Mouse (Mus musculus) MEL (cell line): Measurements from ENCODE around the gene Rap1gds1. TPM values are rescaled to one million over a fixed set of nuclear protein-coding genes. Genes with fewer than 3 reads are reported as not detected.

Experiments
- DNase-seq: peaks from one replicate; pipeline ENCODE4 v3.0.0; 2011; ENCODE audit warnings: low read depth, low spot score
- H3K27ac ChIP-seq: 2 replicates; pipeline ENCODE4 v1.5.1; 2012; ENCODE audit warnings: low read depth, mild to moderate bottlenecking, control low read depth, low read length, moderate library complexity; ENCODE audit not compliant: control insufficient read depth
- H3K27me3 ChIP-seq, 2 experiments: fragments of 150-350 bp in 1 of 2; sonication (generic) in 1 of 2; 2 replicates each; pipeline ENCODE4 v1.6.1; 2012; ENCODE audit warnings: low read length in 2 of 2, mild to moderate bottlenecking in 2 of 2, improper control_type of control experiment in 1 of 2, moderate library complexity in 1 of 2; ENCODE audit not compliant: insufficient read depth in 2 of 2, control insufficient read depth in 1 of 2
- H3K36me3 ChIP-seq, 2 experiments: 2 replicates each; pipeline ENCODE4 v1.6.1; 2012 to 2014; ENCODE audit warnings: low read length in 2 of 2, improper control_type of control experiment in 1 of 2, inconsistent platforms in 1 of 2, mild to moderate bottlenecking in 1 of 2; ENCODE audit not compliant: insufficient read depth in 2 of 2, control insufficient read depth in 1 of 2
- H3K4me1 ChIP-seq, 2 experiments: fragments of 150-350 bp in 1 of 2; sonication (generic) in 1 of 2; 2 replicates each; pipeline ENCODE4 v1.6.1; 2012; ENCODE audit warnings: low read length in 2 of 2, improper control_type of control experiment in 1 of 2, mild to moderate bottlenecking in 1 of 2; ENCODE audit not compliant: insufficient read depth in 2 of 2, control insufficient read depth in 1 of 2
- H3K4me3 ChIP-seq, 2 experiments: fragments of 150-350 bp in 1 of 2; sonication (generic) in 1 of 2; 2 replicates each; pipeline ENCODE4 v1.5.1; 2012; ENCODE audit warnings: low read depth in 2 of 2, low read length in 2 of 2, mild to moderate bottlenecking in 2 of 2, moderate library complexity in 2 of 2, control low read depth in 1 of 2, improper control_type of control experiment in 1 of 2; ENCODE audit not compliant: control insufficient read depth in 1 of 2, insufficient read depth in 1 of 2
- H3K79me2 ChIP-seq: 2 replicates; pipeline ENCODE4 v1.6.1; 2012; ENCODE audit warnings: mild to moderate bottlenecking, low read length, moderate library complexity; ENCODE audit not compliant: control insufficient read depth, poor library complexity, insufficient read depth
- H3K9ac ChIP-seq: 2 replicates; pipeline ENCODE4 v1.6.1; 2012; ENCODE audit warnings: low read depth, mild to moderate bottlenecking, control low read depth, low read length, moderate library complexity; ENCODE audit not compliant: control insufficient read depth, poor library complexity, severe bottlenecking
- H3K9me3 ChIP-seq: fragments of 150-350 bp; sonication (generic); replicated peaks from 2 replicates; pipeline ENCODE4 v1.6.1; 2012; ENCODE audit warnings: mild to moderate bottlenecking, low read length, improper control_type of control experiment, moderate library complexity; ENCODE audit not compliant: insufficient read depth
- BHLHE40 ChIP-seq: IDR thresholded peaks from 2 replicates; pipeline ENCODE4 v1.6.1; 2012; ENCODE audit warnings: low read depth, mild to moderate bottlenecking, inconsistent platforms, low read length, improper control_type of control experiment, borderline replicate concordance
- CHD2 ChIP-seq: IDR thresholded peaks from 2 replicates; pipeline ENCODE4 v1.6.1; 2011; ENCODE audit warnings: low read length, improper control_type of control experiment
- CTCF ChIP-seq, 3 experiments: IDR thresholded peaks in 2 of 3; conservative IDR thresholded peaks in 1 of 3; 2 replicates each; pipeline ENCODE4 v1.5.1; 2011 to 2012; ENCODE audit warnings: low read length in 3 of 3, low read depth in 2 of 3, mild to moderate bottlenecking in 2 of 3, improper control_type of control experiment in 1 of 3, inconsistent platforms in 1 of 3, mixed read lengths in 1 of 3, moderate library complexity in 1 of 3; ENCODE audit not compliant: control insufficient read depth in 1 of 3, insufficient read depth in 1 of 3, poor library complexity in 1 of 3, severe bottlenecking in 1 of 3
- EP300 ChIP-seq, 2 experiments: IDR thresholded peaks; 2 replicates each; pipeline ENCODE4 v1.6.1; 2011; ENCODE audit warnings: improper control_type of control experiment in 2 of 2, low read length in 2 of 2, low read depth in 1 of 2, mild to moderate bottlenecking in 1 of 2
- HCFC1 ChIP-seq: IDR thresholded peaks from 2 replicates; pipeline ENCODE4 v1.6.1; 2012; ENCODE audit warnings: low read depth, mild to moderate bottlenecking, inconsistent platforms, low read length, improper control_type of control experiment, moderate library complexity
- JUND ChIP-seq: IDR thresholded peaks from 2 replicates; pipeline ENCODE4 v1.6.1; 2011; ENCODE audit warnings: low read depth, mild to moderate bottlenecking, improper control_type of control experiment, low read length
- MAFK ChIP-seq: IDR thresholded peaks from 2 replicates; pipeline ENCODE4 v1.6.1; 2011; ENCODE audit warnings: low read depth, mild to moderate bottlenecking, low read length, improper control_type of control experiment, borderline replicate concordance
- MAX ChIP-seq: IDR thresholded peaks from 2 replicates; pipeline ENCODE4 v1.6.1; 2011; ENCODE audit warnings: low read length, improper control_type of control experiment
- MAZ ChIP-seq: IDR thresholded peaks from 2 replicates; pipeline ENCODE4 v1.6.1; 2012; ENCODE audit warnings: low read depth, mild to moderate bottlenecking, inconsistent platforms, low read length, improper control_type of control experiment
- MEF2A ChIP-seq: IDR thresholded peaks from 2 replicates; pipeline ENCODE4 v1.6.1; 2014; ENCODE audit warnings: low read depth, mild to moderate bottlenecking, inconsistent platforms, low read length, improper control_type of control experiment; ENCODE audit not compliant: poor library complexity, insufficient replicate concordance, severe bottlenecking; ENCODE audit errors: extremely low read depth
- NELFE ChIP-seq: IDR thresholded peaks from 2 replicates; pipeline ENCODE4 v1.6.1; 2011; ENCODE audit warnings: low read depth, low read length, improper control_type of control experiment
- POLR2AphosphoS2 ChIP-seq: IDR thresholded peaks from 2 replicates; pipeline ENCODE4 v1.6.1; 2011; ENCODE audit warnings: low read length, improper control_type of control experiment
- RAD21 ChIP-seq: IDR thresholded peaks from 2 replicates; pipeline ENCODE4 v1.6.1; 2011; ENCODE audit warnings: mild to moderate bottlenecking, low read depth, low read length, improper control_type of control experiment
- RCOR1 ChIP-seq: IDR thresholded peaks from 2 replicates; pipeline ENCODE4 v1.6.1; 2012; ENCODE audit warnings: low read depth, mild to moderate bottlenecking, inconsistent platforms, low read length, improper control_type of control experiment
- SIN3A ChIP-seq: IDR thresholded peaks from 2 replicates; pipeline ENCODE4 v1.6.1; 2012; ENCODE audit warnings: low read length, improper control_type of control experiment, inconsistent platforms
- SMC3 ChIP-seq: IDR thresholded peaks from 2 replicates; pipeline ENCODE4 v1.6.1; 2011; ENCODE audit warnings: low read depth, low read length, improper control_type of control experiment
- TCF12 ChIP-seq: IDR thresholded peaks from 2 replicates; pipeline ENCODE4 v1.6.1; 2014; ENCODE audit warnings: low read depth, mild to moderate bottlenecking, inconsistent platforms, low read length, improper control_type of control experiment, moderate library complexity
- USF1 ChIP-seq: IDR thresholded peaks from 2 replicates; pipeline ENCODE4 v1.6.1; 2014; ENCODE audit warnings: low read depth, mild to moderate bottlenecking, inconsistent platforms, low read length, improper control_type of control experiment, moderate library complexity
- USF2 ChIP-seq, 2 experiments: IDR thresholded peaks; 2 replicates each; pipeline ENCODE4 v1.6.1; 2011 to 2012; ENCODE audit warnings: improper control_type of control experiment in 2 of 2, low read length in 2 of 2, borderline replicate concordance in 1 of 2, inconsistent platforms in 1 of 2, low read depth in 1 of 2, mild to moderate bottlenecking in 1 of 2; ENCODE audit not compliant: insufficient read depth in 1 of 2
- ZC3H11A ChIP-seq: IDR thresholded peaks from 2 replicates; pipeline ENCODE4 v1.6.1; 2012; ENCODE audit warnings: low read depth, mild to moderate bottlenecking, inconsistent platforms, low read length, improper control_type of control experiment
- ZNF384 ChIP-seq: IDR thresholded peaks from 2 replicates; pipeline ENCODE4 v1.6.1; 2012; ENCODE audit warnings: low read depth, mild to moderate bottlenecking, inconsistent platforms, low read length, improper control_type of control experiment
- polyA plus RNA-seq, 2 experiments: library from polyadenylated mRNA; stranded (reverse) in 1 of 2; unstranded in 1 of 2; fragments of >175 nt in 1 of 2; fragments of >200 nt in 1 of 2; gene quantifications; 2 replicates each; pipeline versions ENCODE4 v1.2.1 to v1.2.4; 2012; ENCODE audit warnings: low replicate concordance in 2 of 2, low read depth in 1 of 2; ENCODE audit not compliant: insufficient read length in 2 of 2, insufficient read depth in 1 of 2, missing spikeins in 1 of 2
- total RNA-seq: library from RNA; depleted of rRNA; stranded (reverse); fragments of 300-350 nt; gene quantifications from 2 replicates; pipeline ENCODE4 v1.2.3, GENCODE M21; 2012

Gene Rap1gds1
- total and polyA plus RNA-seq, 3 experiments, result 34.7 to 67.2 (median 53.3) TPM

GRCm38 (mm10) chr3:138914626-138915288, 160.2 kb downstream of the Rap1gds1 start:
- H3K4me1 ChIP-seq, result no peaks in the 10 kb centered on the region; a peak in 1 of 4 replicates
- H3K4me3 ChIP-seq, result no peak overlapping the region
- H3K36me3 ChIP-seq, result no peaks in the 10 kb centered on the region
- no peak for DNase-seq
- no peak overlapping the region for H3K27ac ChIP-seq
- no peaks in the 10 kb centered on the region for H3K27me3 ChIP-seq
- no peak overlapping the region for H3K9ac ChIP-seq
- H3K79me2 ChIP-seq, result no peaks in the 10 kb centered on the region
- H3K9me3 ChIP-seq, result no peaks in the 10 kb centered on the region
- TF ChIP-seq CHD2 (no peak), HCFC1 (no peak), BHLHE40 (no peak), MEF2A (no peak), MAX (no peak), POLR2AphosphoS2 (no peak), CTCF (IDR thresholded peaks at IDR 0.05 in 2 of 3, conservative IDR thresholded peaks at IDR 0.05 in 1 of 3; ENCODE audit: control insufficient read depth in 1 of 3, insufficient read depth in 1 of 3, low read depth in 2 of 3, low read length in 3 of 3, poor library complexity in 1 of 3, severe bottlenecking in 1 of 3) (no peak), ZC3H11A (no peak), USF2 (IDR thresholded peaks at IDR 0.05; ENCODE audit: borderline replicate concordance in 1 of 2, insufficient read depth in 1 of 2, low read depth in 1 of 2, low read length in 2 of 2) (no peak)

GRCm38 (mm10) chr3:138912504-138912903, 162.5 kb downstream of the Rap1gds1 start:
- Histone ChIP-seq H3K4me1 (no peaks in the 10 kb centered on the region; a peak in 1 of 4 replicates), H3K79me2 (no peaks in the 10 kb centered on the region), H3K27me3 (no peaks in the 10 kb centered on the region), H3K9ac (no peak overlapping the region), H3K9me3 (no peaks in the 10 kb centered on the region), H3K36me3 (no peaks in the 10 kb centered on the region), H3K4me3 (no peak overlapping the region), H3K27ac (no peak overlapping the region)
- TF ChIP-seq ZNF384, result no peak
- TF ChIP-seq USF2 (IDR thresholded peaks at IDR 0.05; ENCODE audit: borderline replicate concordance in 1 of 2, insufficient read depth in 1 of 2, low read depth in 1 of 2, low read length in 2 of 2), result no peak
- TF ChIP-seq USF1, result peak; percentile 54; the same call in 1 of the 2 replicates
- no peak for DNase-seq

GRCm38 (mm10) chr3:138909313-138909712, 165.7 kb downstream of the Rap1gds1 start:
- Histone ChIP-seq H3K27me3 (no peaks in the 10 kb centered on the region), H3K4me1 (no peaks in the 10 kb centered on the region), H3K79me2 (no peaks in the 10 kb centered on the region), H3K4me3 (no peak overlapping the region), H3K36me3 (no peaks in the 10 kb centered on the region), H3K27ac (no peak overlapping the region), H3K9me3 (no peaks in the 10 kb centered on the region), H3K9ac (no peak overlapping the region)
- no peak for DNase-seq
- TF ChIP-seq TCF12 (no peak), JUND (no peak), SIN3A (no peak), MAZ (no peak), RAD21 (no peak), HCFC1 (no peak), MAX (no peak), SMC3 (no peak), POLR2AphosphoS2 (no peak), USF2 (IDR thresholded peaks at IDR 0.05; ENCODE audit: borderline replicate concordance in 1 of 2, insufficient read depth in 1 of 2, low read depth in 1 of 2, low read length in 2 of 2) (no peak), ZC3H11A (no peak), EP300 (IDR thresholded peaks at IDR 0.05; ENCODE audit: low read depth in 1 of 2, low read length in 2 of 2) (no peak), BHLHE40 (no peak), MAFK (no peak), USF1 (no peak), RCOR1 (no peak), NELFE (no peak)
